Mouse (Mus musculus): ENCODE results near the gene Eif2b4. TPM values are rescaled to one million over a fixed set of nuclear protein-coding genes. Genes with fewer than 3 reads are reported as not detected.
A peak's percentile ranks its signal among the peaks of the same experiment; 100 is the strongest.
"Not testable (repeated sequence)": the region's sequence is repeated elsewhere in the genome, so short reads cannot be mapped to it uniquely, and the experiment has no call there.

Eif2b4 gene
- polyA plus RNA-seq, 1 experiment from 2014 or later, result 52.3 TPM

DNA sequence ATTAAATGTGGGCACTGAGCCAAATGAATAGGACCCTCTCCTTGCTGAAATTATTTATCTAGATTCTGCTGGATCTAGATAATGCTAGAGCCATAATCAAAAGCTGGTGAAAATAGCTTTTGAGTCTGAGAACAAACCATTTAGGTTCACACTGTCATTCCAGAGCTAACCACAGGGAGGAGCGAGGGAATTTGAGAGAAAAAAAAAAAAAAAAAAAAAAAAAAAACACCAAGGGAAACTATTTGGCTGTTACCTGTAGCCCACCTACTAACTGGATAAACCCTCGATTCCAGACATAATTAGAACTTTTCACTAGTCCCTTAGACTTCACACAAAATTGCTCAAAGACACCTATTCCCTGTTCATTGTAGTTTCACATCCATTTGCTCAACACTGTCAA lies 25.8 kb upstream of the Eif2b4 start:
- Histone ChIP-seq H3K4me2 (peak overlapping the region; percentile 90), H3K4me3 (peak overlapping the region; percentile 97), H3K27me3 (replicated peaks) (no peaks in the 10 kb centered on the region), H3K36me3 (0 out of 2 replicates have a peak, but pooled peaks cover 3% of the 10 kb centered on the region), H3K27ac (replicated peaks) (peak overlapping the region; percentile 13; the same call in 1 of the 2 replicates), H3K9me3 (no peaks in the 10 kb centered on the region), H3K4me1 (peaks cover 29% of the 10 kb centered on the region), H3K9ac (peak overlapping the region; percentile 97)
- 2% methylated on average over 2 of the region's 2 CpGs for WGBS
- no peak for ATAC-seq (ENCODE audit: extremely low read depth, insufficient number of reproducible peaks, low FRiP score, low TSS enrichment)

- H3K4me2 ChIP-seq, result peak overlapping the region; percentile 90
- peak overlapping the region; percentile 17; the same call in 1 of the 2 replicates for H3K4me3 ChIP-seq
- no peaks in the 10 kb centered on the region for H3K27me3 ChIP-seq (replicated peaks)
- no peak overlapping the region for H3K27ac ChIP-seq (replicated peaks)
- H3K9ac ChIP-seq, result no peak overlapping the region
- H3K9me3 ChIP-seq, result no peaks in the 10 kb centered on the region
- H3K4me1 ChIP-seq, result peaks cover 29% of the 10 kb centered on the region
- 40% methylated on average over 7 of the region's 7 CpGs for WGBS
- H3K36me3 ChIP-seq, result 0 out of 2 replicates have a peak, but pooled peaks cover 3% of the 10 kb centered on the region
- no peak for ATAC-seq (ENCODE audit: extremely low read depth, insufficient number of reproducible peaks, low FRiP score, low TSS enrichment)
Measured at GRCm38 (mm10) chr5:31218294-31218693, 25.1 kb upstream of the Eif2b4 start.

DNA sequence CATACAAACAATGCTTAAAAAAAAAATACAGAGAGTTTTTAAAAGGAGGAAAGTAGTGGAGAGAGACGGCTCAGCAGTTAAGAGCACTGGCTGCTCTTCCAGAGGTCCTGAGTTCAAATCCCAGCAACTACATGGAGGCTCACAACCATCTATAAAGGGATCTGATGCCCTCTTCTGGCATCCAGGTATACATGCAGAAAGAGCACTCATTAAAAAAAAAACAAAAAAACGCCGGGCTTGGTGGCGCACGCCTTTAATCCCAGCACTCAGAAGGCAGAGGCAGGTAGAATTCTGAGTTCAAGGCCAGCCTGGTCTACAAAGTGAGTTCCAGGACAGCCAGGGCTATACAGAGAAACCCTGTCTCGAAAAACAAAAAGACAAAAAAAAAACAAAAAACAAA lies 23.3 kb upstream of the Eif2b4 start:
- peaks cover 25% of the 10 kb centered on the region for H3K4me1 ChIP-seq
- not testable (repeated sequence) for H3K9me3 ChIP-seq; H3K27ac ChIP-seq (replicated peaks); H3K36me3 ChIP-seq; ATAC-seq (ENCODE audit: extremely low read depth, insufficient number of reproducible peaks, low FRiP score, low TSS enrichment); H3K4me3 ChIP-seq; H3K9ac ChIP-seq; H3K27me3 ChIP-seq (replicated peaks); H3K4me2 ChIP-seq
- 83% methylated on average over 6 of the region's 6 CpGs for WGBS

- Histone ChIP-seq H3K4me2 (no peak overlapping the region), H3K27me3 (replicated peaks) (no peaks in the 10 kb centered on the region), H3K27ac (replicated peaks) (no peak overlapping the region), H3K36me3 (peaks cover 73% of the 10 kb centered on the region), H3K9ac (no peak overlapping the region), H3K9me3 (peaks cover 4% of the 10 kb centered on the region), H3K4me1 (peaks cover 24% of the 10 kb centered on the region), H3K4me3 (no peak overlapping the region)
- no peak for ATAC-seq (ENCODE audit: extremely low read depth, insufficient number of reproducible peaks, low FRiP score, low TSS enrichment)
- 87% methylated on average over 6 of the region's 6 CpGs for WGBS
Measured at GRCm38 (mm10) chr5:31204421-31204820, 11.2 kb upstream of the Eif2b4 start.

DNA sequence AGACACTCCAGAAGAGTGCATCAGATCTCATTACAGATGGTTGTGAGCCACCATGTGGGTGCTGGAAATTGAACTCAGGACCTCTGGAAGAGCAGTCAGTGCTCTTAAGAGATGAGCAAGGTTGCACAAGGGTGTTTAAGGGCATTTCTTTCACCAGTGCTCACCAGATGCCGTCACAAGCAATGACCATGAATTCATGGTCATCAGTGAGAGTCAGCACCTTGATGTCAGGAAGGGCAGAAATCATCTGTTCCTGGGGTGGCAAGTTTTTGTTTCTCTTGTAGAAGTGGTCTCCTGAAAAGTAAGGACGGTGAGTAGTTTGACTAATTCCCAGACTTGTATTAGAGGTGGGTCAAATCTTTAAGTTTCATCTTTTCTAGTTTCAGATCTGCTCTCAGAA lies 10.6 kb upstream of the Eif2b4 start:
- no peak overlapping the region for H3K27ac ChIP-seq (replicated peaks)
- H3K36me3 ChIP-seq, result peaks cover 78% of the 10 kb centered on the region
- peaks cover 4% of the 10 kb centered on the region for H3K9me3 ChIP-seq
- 85% methylated on average over 2 of the region's 2 CpGs for WGBS
- H3K4me3 ChIP-seq, result no peak overlapping the region
- H3K9ac ChIP-seq, result no peak overlapping the region
- no peak overlapping the region for H3K4me2 ChIP-seq
- H3K4me1 ChIP-seq, result peaks cover 24% of the 10 kb centered on the region
- no peak for ATAC-seq (ENCODE audit: extremely low read depth, insufficient number of reproducible peaks, low FRiP score, low TSS enrichment)
- H3K27me3 ChIP-seq (replicated peaks), result no peaks in the 10 kb centered on the region

DNA sequence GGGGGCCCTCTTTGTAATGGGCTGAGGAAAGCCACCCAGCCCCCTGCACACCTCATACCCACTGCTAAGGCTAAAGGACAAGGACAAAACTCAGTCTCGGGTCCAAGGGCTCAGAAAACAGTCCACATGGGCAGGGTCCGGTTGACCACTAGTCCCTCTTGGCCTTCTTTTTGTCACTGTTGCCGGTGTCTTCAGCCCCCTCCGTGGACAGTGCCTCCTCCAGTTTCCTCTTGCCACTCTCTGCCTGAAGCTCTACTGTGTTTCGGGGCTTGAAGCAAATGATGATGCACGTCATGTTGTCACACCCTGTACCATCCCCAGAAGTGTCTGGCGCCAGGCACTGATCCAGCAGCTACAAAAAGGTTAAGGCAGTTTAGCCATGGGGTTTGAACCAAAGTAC lies 9.7 kb upstream of the Eif2b4 start:
- H3K4me2 ChIP-seq, result peak overlapping the region; percentile 94
- peak overlapping the region; percentile 84; the same call in 1 of the 2 replicates for H3K9ac ChIP-seq
- ATAC-seq (ENCODE audit: extremely low read depth, insufficient number of reproducible peaks, low FRiP score, low TSS enrichment), result no peak
- peak overlapping the region; percentile 77 for H3K4me3 ChIP-seq
- H3K27me3 ChIP-seq (replicated peaks), result no peaks in the 10 kb centered on the region
- H3K27ac ChIP-seq (replicated peaks), result peak overlapping the region; percentile 83
- peaks cover 82% of the 10 kb centered on the region for H3K36me3 ChIP-seq
- WGBS, result 81% methylated on average over 7 of the region's 7 CpGs
- peaks cover 4% of the 10 kb centered on the region for H3K9me3 ChIP-seq
- peaks cover 24% of the 10 kb centered on the region for H3K4me1 ChIP-seq

DNA sequence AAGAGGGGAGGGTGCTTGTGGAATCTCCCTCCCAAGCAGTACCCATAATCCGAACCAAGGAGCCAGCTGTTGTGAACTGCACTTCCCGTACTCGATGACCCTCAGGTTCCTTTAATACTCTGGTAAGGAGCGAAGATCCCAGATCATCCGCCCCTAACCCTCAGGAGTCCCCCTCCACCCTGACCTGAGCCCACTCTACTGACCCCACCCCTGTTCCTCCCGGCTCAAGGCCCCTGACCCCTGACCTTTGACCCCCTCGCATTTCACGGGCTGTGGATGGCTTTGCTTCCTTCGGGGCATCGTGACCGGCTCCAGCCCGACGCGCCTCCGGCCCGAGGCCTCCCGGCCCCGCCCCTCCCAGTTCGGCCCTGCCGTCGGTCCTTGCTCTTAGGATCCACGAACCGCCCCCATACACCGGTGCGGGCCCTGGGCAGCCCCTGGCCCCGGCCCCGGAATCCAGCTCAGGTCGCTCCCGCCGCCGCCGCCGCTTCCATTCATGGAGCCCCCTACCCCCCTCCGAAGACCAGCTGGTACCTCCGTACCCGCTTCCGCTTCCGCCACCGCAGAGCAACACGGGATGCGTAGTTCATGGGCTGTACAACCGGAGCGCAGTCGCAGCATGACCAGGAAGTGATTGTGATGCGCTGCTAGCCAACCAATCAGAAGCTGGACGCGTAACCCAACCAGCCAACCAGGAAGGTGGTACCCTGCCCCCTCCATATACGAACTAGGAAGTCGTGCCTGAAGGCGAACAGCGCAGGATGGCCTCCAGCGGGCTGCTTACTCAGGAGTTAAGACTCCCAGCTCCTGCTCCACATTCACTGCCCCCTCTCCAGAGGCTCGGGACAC lies 8.7 kb upstream of the Eif2b4 start, which contains the start of gene Zfp513:
Gene Zfp513, minus strand, starts transcription at position 562 of the 849 bp plus-strand sequence.
- H3K4me3 ChIP-seq, result peak within 1 kb of the TSS; percentile 77
- peaks cover 4% of the 10 kb centered on the region for H3K9me3 ChIP-seq
- H3K4me1 ChIP-seq, result peaks cover 24% of the 10 kb centered on the region
- peak within 1 kb of the TSS; percentile 90 for H3K9ac ChIP-seq
- peaks cover 82% of the 10 kb centered on the region for H3K36me3 ChIP-seq
- WGBS, result under 1% methylated on average over 53 of the region's 53 CpGs
- peak within 1 kb of the TSS; percentile 83 for H3K27ac ChIP-seq (replicated peaks)
- peak; percentile 91 for ATAC-seq (ENCODE audit: extremely low read depth, insufficient number of reproducible peaks, low FRiP score, low TSS enrichment)
- H3K4me2 ChIP-seq, result peak within 1 kb of the TSS; percentile 94
- no peaks in the 10 kb centered on the region for H3K27me3 ChIP-seq (replicated peaks)

GRCm38 (mm10) chr5:31201042-31201741 lies 8.0 kb upstream of the Eif2b4 start:
- Histone ChIP-seq H3K36me3 (peaks cover 84% of the 10 kb centered on the region), H3K27ac (replicated peaks) (peak overlapping the region; percentile 79), H3K4me1 (peaks cover 24% of the 10 kb centered on the region), H3K27me3 (replicated peaks) (no peaks in the 10 kb centered on the region), H3K9me3 (peaks cover 4% of the 10 kb centered on the region), H3K4me3 (peak overlapping the region; percentile 77), H3K9ac (peak overlapping the region; percentile 90), H3K4me2 (peak overlapping the region; percentile 94)
- no peak for ATAC-seq (ENCODE audit: extremely low read depth, insufficient number of reproducible peaks, low FRiP score, low TSS enrichment)
- 14% methylated on average over 13 of the region's 13 CpGs for WGBS

- no peak for ATAC-seq (ENCODE audit: extremely low read depth, insufficient number of reproducible peaks, low FRiP score, low TSS enrichment)
- Histone ChIP-seq H3K9ac (peak overlapping the region; percentile 90), H3K4me3 (peak overlapping the region; percentile 77; the same call in 1 of the 2 replicates), H3K27me3 (replicated peaks) (no peaks in the 10 kb centered on the region), H3K4me1 (peaks cover 24% of the 10 kb centered on the region), H3K36me3 (peaks cover 84% of the 10 kb centered on the region), H3K4me2 (peak overlapping the region; percentile 94), H3K9me3 (peaks cover 4% of the 10 kb centered on the region), H3K27ac (replicated peaks) (no peak overlapping the region)
- 88% methylated on average over 27 of the region's 27 CpGs for WGBS
Measured at GRCm38 (mm10) chr5:31200327-31200768, 7.1 kb upstream of the Eif2b4 start.

DNA sequence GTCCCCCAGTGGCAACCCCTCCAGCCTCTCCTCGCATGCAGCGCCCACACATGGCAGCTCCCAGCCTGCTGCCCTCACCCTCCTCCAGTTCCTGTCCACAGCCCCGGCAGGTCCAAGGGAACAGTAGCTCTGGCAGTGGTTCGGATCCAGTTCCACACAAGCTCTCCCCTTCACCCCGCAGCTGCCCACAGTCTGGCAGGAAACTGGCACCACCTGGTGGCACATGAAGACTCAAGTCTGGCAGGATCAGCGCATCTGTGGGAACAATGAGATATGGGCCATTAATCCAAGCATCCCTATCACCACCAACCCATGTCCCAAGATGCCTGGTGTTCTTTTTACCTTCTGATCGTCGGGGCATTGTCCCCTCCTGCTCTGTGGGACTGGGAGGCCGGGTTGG lies 6.7 kb upstream of the Eif2b4 start:
- Histone ChIP-seq H3K4me2 (no peak overlapping the region), H3K36me3 (peaks cover 84% of the 10 kb centered on the region), H3K4me1 (peaks cover 24% of the 10 kb centered on the region), H3K27ac (replicated peaks) (no peak overlapping the region), H3K4me3 (0 out of 2 replicates have a peak overlapping the region, but pooled peaks have one; percentile 77), H3K9me3 (peaks cover 4% of the 10 kb centered on the region), H3K9ac (no peak overlapping the region), H3K27me3 (replicated peaks) (no peaks in the 10 kb centered on the region)
- no peak for ATAC-seq (ENCODE audit: extremely low read depth, insufficient number of reproducible peaks, low FRiP score, low TSS enrichment)
- 85% methylated on average over 9 of the region's 9 CpGs for WGBS

GRCm38 (mm10) chr5:31199321-31199892 lies 6.2 kb upstream of the Eif2b4 start:
- no peak overlapping the region for H3K27ac ChIP-seq (replicated peaks)
- no peak overlapping the region for H3K4me2 ChIP-seq
- H3K4me1 ChIP-seq, result peaks cover 28% of the 10 kb centered on the region
- no peak overlapping the region for H3K9ac ChIP-seq
- H3K36me3 ChIP-seq, result peaks cover 84% of the 10 kb centered on the region
- peaks cover 4% of the 10 kb centered on the region for H3K9me3 ChIP-seq
- H3K27me3 ChIP-seq (replicated peaks), result no peaks in the 10 kb centered on the region
- H3K4me3 ChIP-seq, result no peak overlapping the region
- WGBS, result 88% methylated on average over 19 of the region's 19 CpGs
- ATAC-seq (ENCODE audit: extremely low read depth, insufficient number of reproducible peaks, low FRiP score, low TSS enrichment), result no peak
